Mouse (Mus musculus): Measurements from ENCODE around the gene Prex1. TPM values are rescaled to one million over a fixed set of nuclear protein-coding genes. Genes with fewer than 3 reads are reported as not detected.
"Not testable (repeated sequence)": the region's sequence is repeated elsewhere in the genome, so short reads cannot be mapped to it uniquely, and the experiment has no call there.

Prex1 gene
- total and polyA plus RNA-seq, 2 experiments from 2014 or later = 4.0 to 6.2 TPM

DNA sequence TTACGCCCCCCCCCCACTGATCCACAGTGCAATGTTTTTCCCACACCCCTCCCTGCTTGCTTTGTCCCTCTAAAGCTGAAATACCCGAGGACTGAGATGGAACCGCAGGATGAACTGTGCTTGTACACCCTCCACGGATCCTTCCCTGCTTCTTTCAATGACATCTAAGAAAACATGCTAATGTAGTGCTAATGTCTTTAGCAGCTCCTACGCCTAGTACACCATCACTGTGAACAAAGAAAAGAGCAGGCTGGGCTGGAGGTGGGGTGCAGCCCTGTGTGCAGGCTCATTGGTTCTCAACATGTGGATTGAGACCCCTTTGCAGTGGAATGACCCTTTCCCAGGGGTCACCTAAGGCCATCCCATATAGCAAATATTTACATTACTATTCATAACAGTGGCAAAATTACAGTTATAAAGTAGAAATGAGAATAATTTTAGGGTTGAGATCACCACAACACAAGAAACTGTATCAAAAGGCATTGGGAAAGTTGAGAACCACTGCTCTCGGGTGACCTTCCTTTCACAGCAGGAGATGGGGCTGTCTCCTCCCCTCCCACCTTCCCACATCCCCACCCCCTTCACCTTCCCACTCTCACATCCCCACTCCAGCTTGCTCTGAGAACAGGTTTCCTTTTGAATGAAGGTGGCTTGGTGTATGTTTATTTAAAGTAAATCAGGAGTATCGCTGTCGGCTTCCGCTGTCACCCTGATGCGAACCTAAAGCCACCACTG, 190.3 kb downstream of the Prex1 start:
- H3K27me3 ChIP-seq (ENCODE audit: control insufficient read depth, insufficient read depth, low read length) = no peaks in the 10 kb centered on the region
- ATAC-seq (ENCODE audit: insufficient read depth, low read depth) = no peak
- WGBS = 81% methylated on average over 10 of the region's 10 CpGs
- no peaks in the 10 kb centered on the region for H3K9me3 ChIP-seq (replicated peaks; ENCODE audit: control insufficient read depth, low read length)
- peak overlapping the region; percentile 81 for H3K27ac ChIP-seq (ENCODE audit: low read depth)
- TF ChIP-seq CTCF (IDR thresholded peaks at IDR 0.05; ENCODE audit: low read depth) (no peak), EP300 (IDR thresholded peaks at IDR 0.05; ENCODE audit: low read depth) (no peak)
- H3K4me2 ChIP-seq (ENCODE audit: low read depth, low read length) = no peak overlapping the region
- H3K4me3 ChIP-seq (ENCODE audit: low read depth, low read length) = no peak overlapping the region
- peaks cover 27% of the 10 kb centered on the region for H3K4me1 ChIP-seq (ENCODE audit: control insufficient read depth, insufficient read depth)
- DNase-seq (ENCODE audit: low spot score) = no peak
- no peak overlapping the region for H3K9ac ChIP-seq (replicated peaks; ENCODE audit: low read depth, low read length)
- H3K36me3 ChIP-seq (replicated peaks; ENCODE audit: control insufficient read depth, insufficient read depth, low read length) = no peaks in the 10 kb centered on the region

- Histone ChIP-seq H3K36me3 (replicated peaks; ENCODE audit: control insufficient read depth, insufficient read depth, low read length) (no peaks in the 10 kb centered on the region), H3K4me2 (ENCODE audit: low read depth, low read length) (peak overlapping the region; percentile 28), H3K4me1 (ENCODE audit: control insufficient read depth, insufficient read depth) (peaks cover 27% of the 10 kb centered on the region), H3K27me3 (ENCODE audit: control insufficient read depth, insufficient read depth, low read length) (no peaks in the 10 kb centered on the region), H3K9ac (replicated peaks; ENCODE audit: low read depth, low read length) (no peak overlapping the region), H3K27ac (ENCODE audit: low read depth) (peak overlapping the region; percentile 81), H3K4me3 (ENCODE audit: low read depth, low read length) (0 out of 2 replicates have a peak overlapping the region, but pooled peaks have one; percentile 0), H3K9me3 (replicated peaks; ENCODE audit: control insufficient read depth, low read length) (no peaks in the 10 kb centered on the region)
- TF ChIP-seq EP300 (IDR thresholded peaks at IDR 0.05; ENCODE audit: low read depth) = no peak
- TF ChIP-seq CTCF (IDR thresholded peaks at IDR 0.05; ENCODE audit: low read depth) = no peak
- ATAC-seq (ENCODE audit: insufficient read depth, low read depth) = peak; percentile 14; the same call in 1 of the 2 replicates
- 64% methylated on average over 15 of the region's 15 CpGs for WGBS
- DNase-seq (ENCODE audit: low spot score) = no peak
Observed at GRCm38 (mm10) chr2:166522612-166523120, 191.0 kb downstream of the Prex1 start.

GRCm38 (mm10) chr2:166521878-166522611, 191.6 kb downstream of the Prex1 start:
- Histone ChIP-seq H3K4me1 (ENCODE audit: control insufficient read depth, insufficient read depth) (peaks cover 31% of the 10 kb centered on the region), H3K27me3 (ENCODE audit: control insufficient read depth, insufficient read depth, low read length) (no peaks in the 10 kb centered on the region), H3K9ac (replicated peaks; ENCODE audit: low read depth, low read length) (no peak overlapping the region), H3K4me2 (ENCODE audit: low read depth, low read length) (peak overlapping the region; percentile 28), H3K9me3 (replicated peaks; ENCODE audit: control insufficient read depth, low read length) (no peaks in the 10 kb centered on the region), H3K36me3 (replicated peaks; ENCODE audit: control insufficient read depth, insufficient read depth, low read length) (no peaks in the 10 kb centered on the region), H3K27ac (ENCODE audit: low read depth) (peak overlapping the region; percentile 81), H3K4me3 (ENCODE audit: low read depth, low read length) (0 out of 2 replicates have a peak overlapping the region, but pooled peaks have one; percentile 0)
- WGBS = 5% methylated on average over 16 of the region's 16 CpGs
- ATAC-seq (ENCODE audit: insufficient read depth, low read depth) (peak; percentile 76), DNase-seq (ENCODE audit: low spot score) (peak; percentile 94)
- TF ChIP-seq EP300 (IDR thresholded peaks at IDR 0.05; ENCODE audit: low read depth) (peak; percentile 81), CTCF (IDR thresholded peaks at IDR 0.05; ENCODE audit: low read depth) (no peak)

DNA sequence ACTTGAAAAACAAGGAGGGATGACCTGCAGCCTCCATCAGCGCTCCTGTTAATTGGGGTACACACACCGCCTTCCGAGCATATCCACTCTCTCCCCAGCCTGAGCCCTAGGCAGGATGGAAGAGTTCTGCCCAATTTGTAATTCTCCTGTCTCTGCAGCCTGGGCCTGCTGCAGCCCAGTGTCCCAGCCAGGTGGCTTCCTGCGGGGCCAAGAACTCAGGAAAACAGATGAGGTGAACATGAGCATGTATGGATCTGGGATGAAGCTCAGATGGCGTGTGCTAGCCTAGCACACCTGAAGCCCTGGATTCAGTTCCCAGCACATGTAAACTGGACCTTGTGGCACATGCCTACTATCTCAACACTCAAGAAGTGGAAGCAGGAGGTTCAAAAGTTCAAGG, 192.2 kb downstream of the Prex1 start:
- 95% methylated on average over 5 of the region's 5 CpGs for WGBS
- DNase-seq (ENCODE audit: low spot score) (no peak), ATAC-seq (ENCODE audit: insufficient read depth, low read depth) (no peak)
- Histone ChIP-seq H3K27ac (ENCODE audit: low read depth) (peak overlapping the region; percentile 81), H3K36me3 (replicated peaks; ENCODE audit: control insufficient read depth, insufficient read depth, low read length) (no peaks in the 10 kb centered on the region), H3K27me3 (ENCODE audit: control insufficient read depth, insufficient read depth, low read length) (no peaks in the 10 kb centered on the region), H3K9me3 (replicated peaks; ENCODE audit: control insufficient read depth, low read length) (no peaks in the 10 kb centered on the region), H3K4me2 (ENCODE audit: low read depth, low read length) (no peak overlapping the region), H3K9ac (replicated peaks; ENCODE audit: low read depth, low read length) (no peak overlapping the region), H3K4me3 (ENCODE audit: low read depth, low read length) (no peak overlapping the region), H3K4me1 (ENCODE audit: control insufficient read depth, insufficient read depth) (peaks cover 33% of the 10 kb centered on the region)
- TF ChIP-seq EP300 (IDR thresholded peaks at IDR 0.05; ENCODE audit: low read depth) (no peak), CTCF (IDR thresholded peaks at IDR 0.05; ENCODE audit: low read depth) (no peak)

DNA sequence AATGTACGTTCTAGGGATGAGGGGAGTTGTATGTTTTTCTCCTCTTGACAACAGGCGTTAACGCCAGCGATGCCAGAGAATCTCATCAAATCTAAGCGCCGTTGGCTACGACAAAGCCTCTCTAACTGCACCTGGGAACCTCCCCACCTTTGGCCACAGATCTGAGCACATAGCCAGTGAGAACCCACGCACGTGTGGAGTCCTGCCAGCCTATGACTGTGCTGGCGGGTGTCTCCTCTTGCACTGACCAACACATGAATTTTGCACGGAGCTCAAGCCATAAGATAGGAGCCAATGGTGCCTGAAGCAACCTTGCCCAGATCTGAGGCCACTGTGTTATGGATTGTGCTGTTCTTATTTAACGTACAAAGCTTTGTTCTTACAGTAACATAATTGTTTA, 193.1 kb downstream of the Prex1 start:
- TF ChIP-seq EP300 (IDR thresholded peaks at IDR 0.05; ENCODE audit: low read depth) = no peak
- no peak for TF ChIP-seq CTCF (IDR thresholded peaks at IDR 0.05; ENCODE audit: low read depth)
- DNase-seq (ENCODE audit: low spot score) = no peak
- ATAC-seq (ENCODE audit: insufficient read depth, low read depth) = no peak
- Histone ChIP-seq H3K9ac (replicated peaks; ENCODE audit: low read depth, low read length) (no peak overlapping the region), H3K27me3 (ENCODE audit: control insufficient read depth, insufficient read depth, low read length) (no peaks in the 10 kb centered on the region), H3K4me3 (ENCODE audit: low read depth, low read length) (no peak overlapping the region), H3K4me1 (ENCODE audit: control insufficient read depth, insufficient read depth) (peaks cover 26% of the 10 kb centered on the region), H3K27ac (ENCODE audit: low read depth) (no peak overlapping the region), H3K4me2 (ENCODE audit: low read depth, low read length) (no peak overlapping the region), H3K36me3 (replicated peaks; ENCODE audit: control insufficient read depth, insufficient read depth, low read length) (no peaks in the 10 kb centered on the region), H3K9me3 (replicated peaks; ENCODE audit: control insufficient read depth, low read length) (no peaks in the 10 kb centered on the region)
- 87% methylated on average over 12 of the region's 12 CpGs for WGBS

GRCm38 (mm10) chr2:166517392-166518174, 196.0 kb downstream of the Prex1 start:
- not testable (repeated sequence) for H3K36me3 ChIP-seq (replicated peaks; ENCODE audit: control insufficient read depth, insufficient read depth, low read length); H3K9ac ChIP-seq (replicated peaks; ENCODE audit: low read depth, low read length); H3K4me2 ChIP-seq (ENCODE audit: low read depth, low read length); H3K9me3 ChIP-seq (replicated peaks; ENCODE audit: control insufficient read depth, low read length); ATAC-seq (ENCODE audit: insufficient read depth, low read depth); H3K4me3 ChIP-seq (ENCODE audit: low read depth, low read length); H3K27me3 ChIP-seq (ENCODE audit: control insufficient read depth, insufficient read depth, low read length)
- H3K27ac ChIP-seq (ENCODE audit: low read depth) = peak overlapping the region; percentile 34; the same call in 1 of the 2 replicates
- DNase-seq (ENCODE audit: low spot score) = peak; percentile 45
- 55% methylated on average over 14 of the region's 17 CpGs for WGBS
- H3K4me1 ChIP-seq (ENCODE audit: control insufficient read depth, insufficient read depth) = peaks cover 27% of the 10 kb centered on the region
